Mouse (Mus musculus) yolk sac, embryonic 10.5 days (tissue): ENCODE data around the gene D430019H16Rik.

Source experiments
- DNase-seq: peaks from one replicate; pipeline ENCODE4 v3.0.0-alpha.2; 2017; ENCODE audit warnings: low spot score

The D430019H16Rik gene

GRCm38 (mm10) chr12:105490227-105490626 is 36.6 kb downstream of the D430019H16Rik start:
- no peak for DNase-seq

- no peak for DNase-seq
Observed at GRCm38 (mm10) chr12:105490794-105491193, 37.1 kb downstream of the D430019H16Rik start.

GRCm38 (mm10) chr12:105494796-105495195 is 41.1 kb downstream of the D430019H16Rik start:
- DNase-seq = no peak

GRCm38 (mm10) chr12:105497894-105498293 is 44.2 kb downstream of the D430019H16Rik start:
- peak; percentile 38 for DNase-seq

GRCm38 (mm10) chr12:105498423-105498822 is 44.8 kb downstream of the D430019H16Rik start:
- no peak for DNase-seq

- no peak for DNase-seq
Observed at GRCm38 (mm10) chr12:105498842-105499241, 45.2 kb downstream of the D430019H16Rik start.

GRCm38 (mm10) chr12:105500940-105501339 is 47.3 kb downstream of the D430019H16Rik start:
- DNase-seq = no peak

GRCm38 (mm10) chr12:105504736-105505135 is 51.1 kb downstream of the D430019H16Rik start:
- DNase-seq = no peak

GRCm38 (mm10) chr12:105511109-105511508 is 57.5 kb downstream of the D430019H16Rik start:
- no peak for DNase-seq

GRCm38 (mm10) chr12:105511671-105512502 is 58.2 kb downstream of the D430019H16Rik start:
- DNase-seq = no peak

- DNase-seq = no peak
Observed at GRCm38 (mm10) chr12:105514111-105514510, 60.5 kb downstream of the D430019H16Rik start.

- no peak for DNase-seq
Observed at GRCm38 (mm10) chr12:105517026-105517675, 63.5 kb downstream of the D430019H16Rik start.

- DNase-seq = no peak
Observed at GRCm38 (mm10) chr12:105519851-105520250, 66.2 kb downstream of the D430019H16Rik start.

GRCm38 (mm10) chr12:105521170-105521762 is 67.6 kb downstream of the D430019H16Rik start:
- DNase-seq = no peak

GRCm38 (mm10) chr12:105523737-105524136 is 70.1 kb downstream of the D430019H16Rik start:
- no peak for DNase-seq

GRCm38 (mm10) chr12:105526186-105526585 is 72.5 kb downstream of the D430019H16Rik start:
- DNase-seq = no peak

GRCm38 (mm10) chr12:105526829-105527228 is 73.2 kb downstream of the D430019H16Rik start:
- no peak for DNase-seq

- DNase-seq = no peak
Observed at GRCm38 (mm10) chr12:105529545-105529944, 75.9 kb downstream of the D430019H16Rik start.

GRCm38 (mm10) chr12:105531724-105532371 is 78.2 kb downstream of the D430019H16Rik start:
- no peak for DNase-seq

GRCm38 (mm10) chr12:105534842-105535241 is 81.2 kb downstream of the D430019H16Rik start:
- no peak for DNase-seq

GRCm38 (mm10) chr12:105535968-105536760 is 82.5 kb downstream of the D430019H16Rik start:
- no peak for DNase-seq
